Comparison of ENCODE assay signal across 8 mouse cellular contexts in the genomic region with DNA sequence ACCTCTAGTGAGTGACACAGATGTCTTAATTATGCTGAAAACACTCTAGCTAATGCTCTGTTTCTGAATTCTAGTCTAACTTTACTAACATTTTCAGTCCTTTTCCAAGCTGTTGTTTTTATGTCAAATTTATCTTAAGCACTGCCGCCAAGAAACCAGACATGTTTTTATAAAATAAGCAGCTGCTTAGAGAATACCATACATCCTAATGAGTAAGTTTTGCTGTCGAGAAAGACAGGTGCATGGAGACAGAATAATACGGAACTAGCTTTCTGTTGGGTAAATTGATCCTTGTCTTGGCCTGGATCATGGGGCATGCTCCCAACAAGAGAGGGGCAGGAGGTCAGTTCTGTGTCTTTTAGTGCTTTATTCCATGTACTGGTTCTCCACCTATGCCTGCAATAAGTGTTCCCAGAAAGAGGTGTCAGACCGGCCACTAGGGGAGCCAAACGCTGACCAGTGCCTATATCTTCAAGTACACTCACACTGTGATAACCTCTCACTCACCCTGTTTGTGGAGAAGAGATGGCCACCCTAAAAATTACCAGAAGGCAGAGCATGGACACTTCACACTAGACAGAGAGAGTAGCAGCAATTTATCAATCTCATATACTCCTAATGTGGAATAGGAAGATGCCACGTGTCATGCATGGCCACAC.
DNase-seq lines count a peak whose midpoint lies in the region; ATAC-seq lines count a peak whose summit lies in the region.

No protein-coding gene starts in this region.

- peak; percentile 18 for DNase-seq in forebrain, embryonic 10.5 days (ENCODE audit: extremely low spot score, low spot score)
- peak; percentile 8 for DNase-seq in ovary, postnatal 36 days (ENCODE audit: low spot score)
- no peak for DNase-seq in ovary, adult 18-20 months (ENCODE audit: low spot score)
- DNase-seq in embryonic facial prominence, embryonic 10.5 days (ENCODE audit: low spot score): peak; percentile 45
- DNase-seq in layer of hippocampus, postnatal 14 days (ENCODE audit: low spot score in 2 of 2): peak; percentile 3 to 28
- DNase-seq in telencephalon, adult 2 months (ENCODE audit: low read depth, low spot score): peak; percentile 4
- DNase-seq in spleen, postnatal 14 days (ENCODE audit: low spot score in 2 of 2): no peak

- no peak for ATAC-seq in forebrain, embryonic 12.5 days (ENCODE audit: low FRiP score)

- no peak overlapping the region for H3K27ac ChIP-seq in forebrain, embryonic 10.5 days
- H3K27ac ChIP-seq in forebrain, embryonic 12.5 days: no peak overlapping the region
- H3K27ac ChIP-seq in embryonic facial prominence, embryonic 10.5 days (replicated peaks): no peak overlapping the region

- H3K4me2 ChIP-seq in forebrain, embryonic 12.5 days: no peak overlapping the region

- no peak overlapping the region for H3K4me3 ChIP-seq in forebrain, embryonic 10.5 days
- H3K4me3 ChIP-seq in forebrain, embryonic 12.5 days (replicated peaks): no peak overlapping the region
- no peak overlapping the region for H3K4me3 ChIP-seq in embryonic facial prominence, embryonic 10.5 days

- H3K9me3 ChIP-seq in forebrain, embryonic 10.5 days: no peaks in the 10 kb centered on the region
- H3K9me3 ChIP-seq in forebrain, embryonic 12.5 days: no peaks in the 10 kb centered on the region
- no peaks in the 10 kb centered on the region for H3K9me3 ChIP-seq in embryonic facial prominence, embryonic 10.5 days

- H3K36me3 ChIP-seq in forebrain, embryonic 10.5 days (replicated peaks): no peaks in the 10 kb centered on the region
- no peaks in the 10 kb centered on the region for H3K36me3 ChIP-seq in forebrain, embryonic 12.5 days (replicated peaks)
- no peaks in the 10 kb centered on the region for H3K36me3 ChIP-seq in embryonic facial prominence, embryonic 10.5 days (replicated peaks)

- no peaks in the 10 kb centered on the region for H3K27me3 ChIP-seq in forebrain, embryonic 10.5 days (ENCODE audit: poor library complexity, severe bottlenecking)
- no peaks in the 10 kb centered on the region for H3K27me3 ChIP-seq in forebrain, embryonic 12.5 days
- H3K27me3 ChIP-seq in embryonic facial prominence, embryonic 10.5 days (replicated peaks; ENCODE audit: low read depth, poor library complexity, severe bottlenecking): no peaks in the 10 kb centered on the region

- H3K4me1 ChIP-seq in forebrain, embryonic 10.5 days: no peaks in the 10 kb centered on the region
- no peaks in the 10 kb centered on the region for H3K4me1 ChIP-seq in forebrain, embryonic 12.5 days
- no peaks in the 10 kb centered on the region for H3K4me1 ChIP-seq in embryonic facial prominence, embryonic 10.5 days

- H3K9ac ChIP-seq in forebrain, embryonic 12.5 days: no peak overlapping the region

- 67% methylated on average over 6 of the region's 6 CpGs for WGBS in forebrain, embryonic 10.5 days
- WGBS in forebrain, embryonic 12.5 days: 57% methylated on average over 6 of the region's 6 CpGs
- WGBS in embryonic facial prominence, embryonic 10.5 days: 60% methylated on average over 6 of the region's 6 CpGs

Comparison
In these comparisons a context has a peak if more than half of its experiments do, and no peak if none do; other contexts are left out.
1. DNase-seq: peak in forebrain, embryonic 10.5 days (single experiment), ovary, postnatal 36 days (single experiment), embryonic facial prominence, embryonic 10.5 days (single experiment), layer of hippocampus, postnatal 14 days (2 of 2) and telencephalon, adult 2 months (single experiment); none in ovary, adult 18-20 months (single experiment) and spleen, postnatal 14 days (0 of 2).